Mouse (Mus musculus) megakaryocyte, embryonic 14.5 days (primary cell): ENCODE results near the gene Pde4b. TPM values are rescaled to one million over a fixed set of nuclear protein-coding genes. Genes with fewer than 3 reads are reported as not detected.

ENCODE experiments used
- H3K27me3 ChIP-seq: replicated peaks from 2 replicates; pipeline ENCODE3; 2012; ENCODE audit warnings: inconsistent platforms
- H3K36me3 ChIP-seq: replicated peaks from 2 replicates; pipeline ENCODE3; 2012; ENCODE audit warnings: low read length, inconsistent platforms, mixed read lengths
- H3K4me1 ChIP-seq: 2 replicates; pipeline ENCODE4 v1.6.1; 2012; ENCODE audit warnings: inconsistent platforms
- H3K4me3 ChIP-seq: replicated peaks from 2 replicates; pipeline ENCODE3; 2012; ENCODE audit warnings: moderate library complexity, mild to moderate bottlenecking, inconsistent platforms
- H3K9me3 ChIP-seq: 2 replicates; pipeline ENCODE4 v1.6.1; 2012; ENCODE audit warnings: inconsistent platforms
- FLI1 ChIP-seq: IDR thresholded peaks from 2 replicates; pipeline ENCODE4 v1.6.1; 2012; ENCODE audit warnings: low read length, inconsistent platforms, mixed read lengths
- GATA1 ChIP-seq: IDR thresholded peaks from 3 replicates; pipeline ENCODE4 v1.6.1; 2012; ENCODE audit warnings: mixed read lengths, low read length, inconsistent platforms, borderline replicate concordance
- polyA plus RNA-seq: library from polyadenylated mRNA; stranded (reverse); fragments of >175 nt; gene quantifications from 2 replicates; pipeline ENCODE4 v1.2.3, GENCODE M21; 2012; ENCODE audit warnings: low replicate concordance; ENCODE audit not compliant: insufficient read depth

The Pde4b gene
- polyA plus RNA-seq, 1 experiment: 1.2 TPM

DNA sequence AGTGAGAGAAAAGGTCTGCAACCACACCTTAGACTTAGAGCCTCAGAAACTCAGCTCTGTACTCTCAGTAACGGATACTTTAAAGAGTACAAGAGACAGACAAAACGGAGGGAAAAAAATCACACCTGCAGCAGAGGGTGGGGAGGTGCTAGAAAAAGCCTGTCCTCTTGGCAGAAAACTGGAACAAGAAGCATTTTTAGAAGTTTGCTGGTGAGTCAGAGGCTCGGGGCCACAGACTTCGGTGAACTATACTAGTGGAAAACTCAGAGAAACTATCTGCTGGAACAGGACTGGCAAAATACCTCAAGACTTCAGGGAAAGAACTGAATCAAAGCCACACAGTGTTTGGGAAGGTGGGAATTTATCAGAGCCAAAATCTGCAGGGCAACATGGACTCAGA lies 457.9 kb downstream of the Pde4b start:
- no peak overlapping the region for H3K4me3 ChIP-seq
- no peak for TF ChIP-seq FLI1
- TF ChIP-seq GATA1: no peak
- no peaks in the 10 kb centered on the region for H3K4me1 ChIP-seq
- H3K9me3 ChIP-seq: no peaks in the 10 kb centered on the region
- H3K36me3 ChIP-seq: no peaks in the 10 kb centered on the region
- peaks cover 2% of the 10 kb centered on the region for H3K27me3 ChIP-seq

- H3K36me3 ChIP-seq: no peaks in the 10 kb centered on the region
- H3K27me3 ChIP-seq: peaks cover 10% of the 10 kb centered on the region
- no peak for TF ChIP-seq FLI1
- TF ChIP-seq GATA1: no peak
- peaks cover 5% of the 10 kb centered on the region for H3K4me1 ChIP-seq
- H3K9me3 ChIP-seq: no peaks in the 10 kb centered on the region
- no peak overlapping the region for H3K4me3 ChIP-seq
These were observed 468.2 kb downstream of the Pde4b start for GRCm38 (mm10) chr4:102555566-102555965.

DNA sequence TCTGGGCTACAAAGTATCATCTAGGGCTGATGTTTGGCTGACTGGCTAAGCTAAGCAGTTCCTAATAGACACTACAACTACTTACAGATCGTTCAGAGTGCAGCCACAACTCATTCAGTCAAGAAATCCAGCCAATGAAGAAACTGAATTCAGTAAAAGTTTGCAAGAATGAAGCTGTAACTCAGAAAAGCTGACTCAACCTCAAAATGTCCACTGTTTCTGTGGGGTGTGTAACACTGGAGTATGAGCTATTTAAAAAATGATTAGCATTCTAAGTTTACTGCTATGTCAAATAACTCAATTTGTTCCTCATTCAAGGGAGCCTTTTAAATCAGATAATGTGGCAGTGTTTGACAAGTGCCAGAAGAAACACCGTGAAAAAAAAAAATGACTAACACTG lies 469.7 kb downstream of the Pde4b start:
- Histone ChIP-seq H3K27me3 (peaks cover 10% of the 10 kb centered on the region), H3K9me3 (no peaks in the 10 kb centered on the region), H3K4me3 (no peak overlapping the region), H3K4me1 (peaks cover 5% of the 10 kb centered on the region), H3K36me3 (no peaks in the 10 kb centered on the region)
- TF ChIP-seq GATA1: no peak
- TF ChIP-seq FLI1: no peak

DNA sequence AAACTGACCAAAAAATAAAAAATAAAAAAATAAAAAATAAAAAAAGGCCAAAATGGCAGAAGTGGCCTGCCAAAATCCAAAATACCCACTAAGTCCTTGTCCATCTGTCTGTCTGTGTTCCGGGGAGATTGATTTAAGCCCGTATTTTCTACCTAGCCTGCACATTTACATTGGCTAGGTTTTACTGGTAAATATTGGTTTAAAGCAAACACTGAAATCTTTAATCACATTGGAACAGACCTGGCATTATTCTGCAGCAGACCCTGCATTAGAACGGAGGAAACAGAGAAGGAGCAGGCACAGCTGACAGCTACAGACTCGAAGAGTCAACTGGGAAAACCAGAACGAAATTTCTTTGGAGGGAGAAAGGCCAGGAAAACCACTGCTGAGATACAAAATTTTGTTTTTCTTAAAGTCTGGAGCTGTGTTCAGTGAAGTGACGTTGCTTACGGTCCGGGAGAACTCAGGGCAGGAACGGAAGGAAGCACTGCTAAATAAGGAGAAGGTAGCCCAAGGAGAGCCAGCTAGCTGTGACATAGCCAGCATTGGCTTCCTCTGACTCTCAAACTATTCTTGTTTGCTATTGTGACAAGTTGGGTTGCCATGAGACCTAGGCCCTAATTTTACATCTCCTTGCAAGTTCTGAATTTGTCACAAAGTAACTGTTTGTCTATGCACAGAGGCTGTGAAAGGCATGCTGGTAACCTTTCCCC lies 470.3 kb downstream of the Pde4b start:
- peaks cover 10% of the 10 kb centered on the region for H3K27me3 ChIP-seq
- TF ChIP-seq FLI1 (no peak), GATA1 (no peak)
- no peaks in the 10 kb centered on the region for H3K36me3 ChIP-seq
- no peak overlapping the region for H3K4me3 ChIP-seq
- peaks cover 5% of the 10 kb centered on the region for H3K4me1 ChIP-seq
- H3K9me3 ChIP-seq: no peaks in the 10 kb centered on the region

GRCm38 (mm10) chr4:102558328-102558727 lies 471.0 kb downstream of the Pde4b start:
- Histone ChIP-seq H3K4me1 (peaks cover 5% of the 10 kb centered on the region), H3K4me3 (no peak overlapping the region), H3K36me3 (no peaks in the 10 kb centered on the region), H3K9me3 (no peaks in the 10 kb centered on the region), H3K27me3 (peaks cover 11% of the 10 kb centered on the region)
- TF ChIP-seq FLI1 (no peak), GATA1 (no peak)

DNA sequence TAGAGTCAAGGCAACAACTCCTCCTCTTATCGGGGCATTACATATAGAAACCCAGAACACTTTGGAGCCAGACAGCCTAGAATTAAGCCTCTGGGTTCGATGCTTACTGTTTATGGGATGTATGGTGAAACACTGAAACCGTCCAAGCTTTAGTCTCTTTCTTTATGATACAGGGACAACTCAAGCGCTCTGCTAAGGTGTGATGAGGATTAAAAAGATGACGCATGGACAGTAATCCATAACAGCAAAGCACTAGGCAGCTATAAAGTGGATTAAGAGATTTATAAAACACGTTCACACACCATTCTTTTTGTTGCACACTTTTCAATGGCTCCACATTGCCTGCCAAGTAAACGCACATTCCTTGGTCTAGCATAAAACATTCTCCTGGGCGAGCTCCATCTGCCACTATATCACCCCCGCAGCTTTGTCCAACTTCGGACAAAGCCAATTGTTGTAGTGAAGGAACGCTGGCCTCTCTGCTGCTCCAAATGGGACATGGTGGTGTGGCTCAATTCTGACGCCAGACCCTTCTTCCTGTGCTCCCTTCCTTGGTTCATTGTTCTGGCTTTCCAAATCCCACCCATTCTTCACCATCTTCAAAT lies 473.4 kb downstream of the Pde4b start:
- H3K9me3 ChIP-seq: no peaks in the 10 kb centered on the region
- TF ChIP-seq FLI1 (no peak), GATA1 (no peak)

DNA sequence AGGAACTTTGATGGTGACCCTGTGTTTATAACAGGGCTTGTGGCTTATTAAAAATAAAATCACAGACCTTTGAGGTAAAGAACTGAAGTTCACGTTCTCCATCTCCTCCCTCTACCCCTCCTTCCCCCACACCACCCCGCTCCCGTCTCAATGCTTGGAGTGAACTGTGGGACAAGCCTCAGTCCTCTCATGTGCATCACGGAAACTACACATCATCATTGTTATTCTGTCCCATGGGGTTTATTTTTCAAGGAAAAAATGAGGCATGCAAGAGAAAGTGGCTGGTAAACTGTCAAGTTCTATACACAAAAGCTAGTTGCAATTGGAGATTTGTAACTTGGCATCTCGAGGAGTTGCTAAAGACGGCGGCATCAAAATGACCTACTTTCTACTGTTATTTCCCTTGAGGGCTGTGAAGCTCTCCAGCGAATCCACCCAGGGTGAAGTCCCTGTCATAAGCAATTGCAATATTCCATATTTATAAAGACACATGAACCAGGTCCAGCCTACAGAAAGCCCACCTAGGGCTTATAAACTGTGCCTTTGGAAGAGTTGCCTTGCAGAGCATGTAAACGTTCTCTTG lies 476.0 kb downstream of the Pde4b start:
- Histone ChIP-seq H3K4me3 (no peak overlapping the region), H3K4me1 (peaks cover 15% of the 10 kb centered on the region), H3K9me3 (no peaks in the 10 kb centered on the region), H3K27me3 (peaks cover 1% of the 10 kb centered on the region), H3K36me3 (no peaks in the 10 kb centered on the region)
- TF ChIP-seq FLI1 (no peak), GATA1 (no peak)

More for the DNA sequence above, 473.4 kb downstream of the Pde4b start:
- no peak overlapping the region for H3K4me3 ChIP-seq
- H3K36me3 ChIP-seq: no peaks in the 10 kb centered on the region
- H3K4me1 ChIP-seq: peaks cover 5% of the 10 kb centered on the region
- peaks cover 3% of the 10 kb centered on the region for H3K27me3 ChIP-seq

DNA sequence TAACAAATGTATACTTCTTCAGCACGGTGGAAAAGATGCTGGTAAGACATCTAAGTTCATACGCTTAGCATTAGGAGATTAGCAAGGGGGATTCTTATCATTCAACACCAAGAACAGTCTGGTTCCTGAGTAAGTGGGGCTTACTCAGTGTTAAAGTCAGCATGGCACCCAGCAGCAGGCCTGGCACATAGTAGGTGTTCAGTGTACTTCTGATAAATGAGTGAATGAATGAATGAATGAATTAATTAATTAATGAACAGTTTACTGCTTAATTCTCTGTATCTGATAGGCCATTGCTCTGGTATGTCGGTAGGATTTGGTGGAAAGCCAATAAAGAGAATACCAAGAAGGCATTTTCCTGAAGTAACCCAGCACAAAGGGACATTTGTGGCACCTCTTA lies 476.9 kb downstream of the Pde4b start:
- H3K9me3 ChIP-seq: no peaks in the 10 kb centered on the region
- peaks cover 1% of the 10 kb centered on the region for H3K27me3 ChIP-seq
- no peak overlapping the region for H3K4me3 ChIP-seq
- no peak for TF ChIP-seq FLI1
- no peak for TF ChIP-seq GATA1
- no peaks in the 10 kb centered on the region for H3K36me3 ChIP-seq
- peaks cover 25% of the 10 kb centered on the region for H3K4me1 ChIP-seq

DNA sequence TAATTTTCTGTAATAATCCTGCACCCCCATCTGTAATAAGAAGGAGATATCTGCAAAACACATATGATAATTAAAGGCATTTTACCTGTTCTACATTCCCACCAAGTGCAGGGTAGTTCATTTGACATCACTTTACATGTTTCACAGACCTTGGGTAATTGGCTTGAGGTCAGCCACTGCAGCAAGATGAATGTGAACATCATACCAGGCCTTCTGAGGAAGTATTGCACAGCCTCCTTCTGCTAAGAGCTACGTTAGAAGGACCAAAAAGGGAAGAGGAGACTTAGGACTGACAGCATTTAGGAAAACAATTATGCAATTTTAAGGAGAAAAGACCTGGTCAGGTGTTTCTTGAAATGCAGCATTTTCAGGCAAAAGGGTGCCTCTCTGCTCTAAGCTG lies 479.1 kb downstream of the Pde4b start:
- no peak for TF ChIP-seq GATA1
- no peak for TF ChIP-seq FLI1
- H3K9me3 ChIP-seq: no peaks in the 10 kb centered on the region
- H3K4me3 ChIP-seq: no peak overlapping the region
- H3K4me1 ChIP-seq: peaks cover 37% of the 10 kb centered on the region
- no peaks in the 10 kb centered on the region for H3K36me3 ChIP-seq
- peaks cover 1% of the 10 kb centered on the region for H3K27me3 ChIP-seq

DNA sequence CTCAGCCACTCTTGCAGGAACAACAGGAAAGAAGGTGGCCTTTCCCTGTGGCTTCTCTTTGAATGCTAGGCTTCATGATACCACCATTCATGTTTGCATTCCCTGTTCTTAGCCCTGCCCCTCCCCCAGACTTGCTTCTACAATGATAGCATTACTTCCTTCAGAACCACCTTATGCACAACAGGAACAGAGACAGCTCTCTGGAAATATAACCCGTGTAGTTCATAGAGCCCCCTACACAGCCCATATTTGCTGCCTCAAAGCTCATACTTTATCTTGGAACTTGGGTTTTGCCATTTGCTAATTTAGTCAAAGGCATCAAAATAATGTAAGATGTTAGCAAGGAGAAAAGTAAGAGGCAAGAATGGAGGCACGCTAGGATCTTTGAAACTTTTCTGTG lies 479.8 kb downstream of the Pde4b start:
- peaks cover 1% of the 10 kb centered on the region for H3K27me3 ChIP-seq
- no peaks in the 10 kb centered on the region for H3K36me3 ChIP-seq
- no peak overlapping the region for H3K4me3 ChIP-seq
- no peaks in the 10 kb centered on the region for H3K9me3 ChIP-seq
- H3K4me1 ChIP-seq: peaks cover 44% of the 10 kb centered on the region
- TF ChIP-seq FLI1: no peak
- no peak for TF ChIP-seq GATA1
